Mouse (Mus musculus): ENCODE results near the gene Ssxb9.
"Not testable (repeated sequence)": the region's sequence is repeated elsewhere in the genome, so short reads cannot be mapped to it uniquely, and the experiment has no call there.

Ssxb9 gene

GRCm38 (mm10) chrX:8366678-8367077, at the start of gene Ssxb9:
TSS of gene Ssxb9 (plus strand) at chrX:8366978.
- not testable (repeated sequence) for DNase-seq

DNA sequence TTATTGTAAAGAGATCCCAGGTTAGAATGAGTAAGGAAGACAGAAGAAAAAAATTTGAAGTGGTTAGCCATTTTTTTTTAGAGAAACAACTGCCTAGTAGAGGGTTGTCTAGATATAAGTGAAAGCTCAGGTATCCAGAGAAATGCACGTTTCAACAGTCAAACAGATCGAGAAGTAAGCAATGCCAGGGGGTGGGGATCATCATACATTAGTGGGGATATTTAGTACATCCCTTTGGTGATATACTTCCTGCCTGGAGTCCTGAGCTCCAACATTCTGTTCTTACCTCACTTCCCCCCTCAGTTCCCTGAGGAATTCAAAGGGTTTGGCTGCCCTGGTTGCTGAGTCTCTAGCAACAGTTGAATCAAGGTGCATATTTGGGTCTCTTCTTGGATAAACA, 39.7 kb upstream of the Ssxb9 start, which contains the start of gene Ssxb10:
Gene Ssxb10 (plus strand): TSS at position 301 of the 400 bp plus-strand sequence.
- no peak for DNase-seq

- DNase-seq, result not testable (repeated sequence)
These were observed 46.2 kb downstream of the Ssxb9 start, which contains the start of gene Ssxb1 for GRCm38 (mm10) chrX:8413005-8413404. TSS of gene Ssxb1 (plus strand) at chrX:8413305.

All from kidney, postnatal 14 days (tissue).